ENCODE assay signal across 21 mouse cellular contexts in the genomic region with DNA sequence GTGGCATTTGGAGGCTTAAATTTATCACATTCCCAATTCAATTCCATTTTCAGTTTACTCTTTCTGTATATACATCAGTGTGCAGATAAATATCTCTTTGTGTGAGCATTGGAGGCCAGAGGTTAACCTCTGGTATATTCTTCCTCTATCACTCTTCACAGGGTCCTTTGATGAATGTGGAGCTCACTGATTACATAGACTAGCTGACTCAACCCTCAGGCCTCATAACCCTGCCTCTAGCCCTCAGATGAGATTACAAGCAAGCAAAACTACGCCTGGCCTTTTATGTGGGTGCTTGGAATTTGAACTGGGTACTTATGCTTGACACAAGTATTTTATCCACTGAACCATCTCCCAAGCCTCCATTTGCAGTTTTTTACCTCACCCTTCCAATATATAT.
DNase-seq lines count a peak whose midpoint lies in the region; ATAC-seq and TF ChIP-seq lines count a peak whose summit lies in the region.
"Had no signal": no experiment of that assay in that cellular context is flagged by ENCODE, and none has a peak within 500 bp of the region (broad histone marks: within the 10 kb centered on the region; RNA-seq: fewer than 3 reads in every experiment).

No protein-coding gene starts in this region.

- H3K9me3 ChIP-seq in G1E (replicated peaks) = no peaks in the 10 kb centered on the region
- no peaks in the 10 kb centered on the region for H3K9me3 ChIP-seq in liver, embryonic 11.5 days (ENCODE audit: control insufficient read depth, low read length)
- H3K9me3 ChIP-seq: hindbrain, embryonic 13.5 days; midbrain, embryonic 15.5 days; neural tube, embryonic 15.5 days had no signal

- no peak overlapping the region for H3K4me3 ChIP-seq in G1E (ENCODE audit: low read depth, low read length)
- no peak overlapping the region for H3K4me3 ChIP-seq in liver, embryonic 11.5 days (ENCODE audit: low read depth, low read length)
- H3K4me3 ChIP-seq: hindbrain, embryonic 13.5 days; midbrain, embryonic 15.5 days; neural tube, embryonic 15.5 days had no signal

- no peak for TF ChIP-seq CTCF in G1E (IDR thresholded peaks at IDR 0.05; ENCODE audit: low read depth, low read length)

- peak; percentile 71 for ATAC-seq in G1E (ENCODE audit: extremely low read depth, insufficient number of reproducible peaks, low FRiP score, poor library complexity, severe bottlenecking)
- peak; percentile 88 for ATAC-seq in liver, embryonic 11.5 days (replicated peaks; ENCODE audit: low FRiP score)
- ATAC-seq in megakaryocyte progenitor cell, adult 5-6 weeks (replicated peaks; ENCODE audit: poor library complexity) = peak; percentile 74
- no peak for ATAC-seq in megakaryocyte, adult 5-6 weeks (ENCODE audit: poor library complexity, severe bottlenecking)
- ATAC-seq: forebrain, embryonic 14.5 days; inflammation-experienced regulatory T-cells, adult 6 months; midbrain, embryonic 15.5 days had no signal

- no peak overlapping the region for H3K9ac ChIP-seq in liver, embryonic 11.5 days (ENCODE audit: low read depth, low read length)
- H3K9ac ChIP-seq: hindbrain, embryonic 13.5 days; midbrain, embryonic 15.5 days; neural tube, embryonic 15.5 days had no signal

- H3K4me1 ChIP-seq in G1E (ENCODE audit: insufficient read depth, low read depth, low read length) = peaks cover 72% of the 10 kb centered on the region
- H3K4me1 ChIP-seq in liver, embryonic 11.5 days (replicated peaks; ENCODE audit: control insufficient read depth, insufficient read depth, low read length) = peaks cover 39% of the 10 kb centered on the region
- H3K4me1 ChIP-seq: hindbrain, embryonic 13.5 days; midbrain, embryonic 15.5 days; neural tube, embryonic 15.5 days had no signal

- peak overlapping the region; percentile 70 for H3K27ac ChIP-seq in liver, embryonic 11.5 days (ENCODE audit: low read depth, low read length)
- H3K27ac ChIP-seq: hindbrain, embryonic 13.5 days; midbrain, embryonic 15.5 days; neural tube, embryonic 15.5 days had no signal

- H3K27me3 ChIP-seq in G1E (ENCODE audit: insufficient read depth, low read length) = no peaks in the 10 kb centered on the region
- no peaks in the 10 kb centered on the region for H3K27me3 ChIP-seq in liver, embryonic 11.5 days (replicated peaks; ENCODE audit: control insufficient read depth, insufficient read depth, low read length)
- H3K27me3 ChIP-seq: hindbrain, embryonic 13.5 days; midbrain, embryonic 15.5 days; neural tube, embryonic 15.5 days had no signal

- peaks cover 49% of the 10 kb centered on the region for H3K36me3 ChIP-seq in G1E (replicated peaks)
- H3K36me3 ChIP-seq in liver, embryonic 11.5 days (ENCODE audit: control insufficient read depth, insufficient read depth, low read length) = no peaks in the 10 kb centered on the region

- 39% methylated on average over 1 of the region's 1 CpGs for WGBS in liver, embryonic 11.5 days

- no peak overlapping the region for H3K4me2 ChIP-seq in liver, embryonic 11.5 days
- H3K4me2 ChIP-seq: hindbrain, embryonic 13.5 days; midbrain, embryonic 15.5 days; neural tube, embryonic 15.5 days had no signal

- DNase-seq in G1E (ENCODE audit: low spot score) = no peak
- peak; percentile 57 for DNase-seq in c-Kit-negative CD71-positive TER-119-positive erythroid progenitor cells, embryonic 14.5 days (ENCODE audit: low read depth, low spot score)
- DNase-seq in liver, embryonic 11.5 days (ENCODE audit: low spot score) = no peak
- no peak for DNase-seq in frontal cortex, postnatal 36 days (ENCODE audit: low spot score in 2 of 2)
- DNase-seq in testis, postnatal 10 days (ENCODE audit: low spot score) = no peak
- DNase-seq: adrenal gland, postnatal 14 days; cerebellum, adult 9-10 months; gastrocnemius, postnatal 14 days; heart, adult 18-20 months; kidney, adult 2 months; kidney, postnatal 14 days; right cerebral cortex, postnatal 14 days; spleen, adult 18-20 months; thymus, adult 2 months had no signal
